Mouse (Mus musculus) macrophage (primary cell): Measurements from ENCODE around the gene Grn. TPM values are rescaled to one million over a fixed set of nuclear protein-coding genes. Genes with fewer than 3 reads are reported as not detected.

Experiments used
- H3K27ac ChIP-seq: fragments of 350-480 bp; formaldehyde crosslinking; 2 replicates; pipeline ENCODE4 v1.9.0; 2021
- H3K36me3 ChIP-seq: fragments of 350-480 bp; formaldehyde crosslinking; 2 replicates; pipeline ENCODE4 v1.9.0; 2021; ENCODE audit errors: inconsistent target
- H3K4me3 ChIP-seq: fragments of 350-480 bp; formaldehyde crosslinking; 2 replicates; pipeline ENCODE4 v1.9.0; 2021; ENCODE audit errors: inconsistent target
- H3K79me2 ChIP-seq: fragments of 350-480 bp; formaldehyde crosslinking; 2 replicates; pipeline ENCODE4 v1.9.0; 2021; ENCODE audit errors: inconsistent target
- WGBS: methylation state at CpG from one replicate; pipeline ENCODE4 v1.1.7; 2026; ENCODE audit warnings: inconsistent platforms; ENCODE audit not compliant: missing documents; 5-methylcytosine and 5-hydroxymethylcytosine counted together
- polyA plus RNA-seq: library from polyadenylated mRNA; stranded (reverse); fragments of 250-400 nt; gene quantifications from 3 replicates; pipeline ENCODE4 v1.2.4, GENCODE M21; 2018; ENCODE audit warnings: inconsistent platforms

Grn gene
- polyA plus RNA-seq, 1 experiment from 2014 or later: 2,461 TPM

DNA sequence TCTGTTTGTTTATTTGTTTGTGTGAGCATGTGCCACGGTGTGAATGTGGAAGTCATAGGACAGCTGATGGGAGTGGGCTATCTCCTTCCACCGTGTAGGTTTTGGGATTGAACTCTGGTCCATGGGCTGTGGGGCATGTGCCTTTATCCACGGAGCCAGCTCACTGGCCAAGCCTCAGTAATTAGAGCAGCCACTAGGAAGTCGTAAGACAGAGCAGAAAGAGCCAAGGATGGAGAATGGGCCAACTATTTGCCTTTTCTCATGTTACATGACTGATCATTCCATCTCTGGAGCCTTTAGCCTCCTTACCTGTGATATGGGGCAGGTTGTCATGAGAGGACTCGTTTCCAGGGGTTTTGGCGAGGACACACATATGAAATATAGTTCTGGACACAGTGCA is 33.9 kb upstream of the Grn start:
- Histone ChIP-seq H3K4me3 (no peak overlapping the region), H3K36me3 (no peaks in the 10 kb centered on the region), H3K27ac (no peak overlapping the region), H3K79me2 (no peaks in the 10 kb centered on the region)
- WGBS: 75% methylated on average over 6 of the region's 6 CpGs

DNA sequence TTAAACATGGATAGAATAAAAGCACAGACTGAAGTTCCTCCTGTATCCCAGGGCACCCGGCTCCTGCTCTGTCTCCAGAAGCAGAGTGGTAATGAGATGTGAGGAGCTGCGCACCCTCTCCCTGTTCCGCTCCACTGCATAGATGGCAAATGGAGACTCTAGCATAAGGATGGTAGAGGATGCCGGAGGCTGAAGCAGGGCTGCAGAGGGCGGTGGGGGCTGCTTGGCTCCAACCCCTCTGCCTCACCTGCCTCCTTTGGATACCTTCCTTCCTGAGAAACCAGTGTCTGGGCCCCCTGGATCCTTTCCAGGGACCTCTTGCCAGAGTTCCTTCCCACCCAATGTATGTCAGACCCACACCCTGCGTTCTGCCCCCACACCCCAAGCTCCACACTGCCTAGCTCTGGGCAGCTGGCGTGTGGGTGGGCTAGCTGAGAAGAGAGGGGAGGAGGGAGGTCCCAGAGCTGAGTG is 33.4 kb upstream of the Grn start:
- Histone ChIP-seq H3K36me3 (no peaks in the 10 kb centered on the region), H3K27ac (no peak overlapping the region), H3K4me3 (no peak overlapping the region), H3K79me2 (no peaks in the 10 kb centered on the region)
- 91% methylated on average over 7 of the region's 7 CpGs for WGBS

DNA sequence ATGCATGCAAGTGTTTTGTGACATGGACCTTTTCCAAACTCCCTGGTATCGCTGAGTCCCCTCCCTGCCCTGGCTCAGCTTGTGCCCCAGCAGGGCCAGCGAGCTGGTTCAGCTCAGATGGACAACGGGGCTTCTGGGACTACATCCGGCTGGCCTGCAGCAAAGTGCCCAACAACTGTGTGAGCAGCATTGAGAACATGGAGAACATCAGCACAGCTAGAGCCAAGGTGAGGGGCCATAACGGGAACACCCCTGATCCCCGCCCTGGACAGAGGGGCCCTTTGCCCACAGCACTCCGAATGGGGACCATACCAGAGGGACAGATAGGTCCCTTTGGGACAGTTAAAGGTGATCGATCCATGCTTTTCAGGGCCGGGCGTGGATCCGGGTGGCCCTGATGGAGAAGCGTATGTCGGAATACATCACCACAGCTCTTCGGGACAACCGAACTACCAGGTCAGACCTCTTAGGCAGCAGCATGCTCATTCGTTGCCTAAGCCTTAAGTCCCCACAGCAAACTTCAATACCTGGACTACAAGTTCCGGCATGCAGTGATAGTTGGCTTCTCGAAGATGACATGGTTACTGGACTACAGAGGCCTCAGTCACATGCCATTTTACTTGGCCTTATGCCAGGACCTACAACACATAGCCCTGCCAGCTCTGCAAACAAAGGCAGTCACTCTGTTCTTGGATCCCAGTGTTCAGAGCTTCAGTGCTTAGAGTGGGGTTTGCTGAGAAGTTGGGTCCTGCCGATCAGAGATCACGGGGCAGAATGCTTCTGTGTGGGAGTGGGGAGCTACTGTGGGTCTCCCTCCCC is 31.9 kb upstream of the Grn start:
- H3K36me3 ChIP-seq: peaks cover 9% of the 10 kb centered on the region
- H3K4me3 ChIP-seq: no peak overlapping the region
- no peak overlapping the region for H3K27ac ChIP-seq
- 89% methylated on average over 20 of the region's 20 CpGs for WGBS
- H3K79me2 ChIP-seq: no peaks in the 10 kb centered on the region

DNA sequence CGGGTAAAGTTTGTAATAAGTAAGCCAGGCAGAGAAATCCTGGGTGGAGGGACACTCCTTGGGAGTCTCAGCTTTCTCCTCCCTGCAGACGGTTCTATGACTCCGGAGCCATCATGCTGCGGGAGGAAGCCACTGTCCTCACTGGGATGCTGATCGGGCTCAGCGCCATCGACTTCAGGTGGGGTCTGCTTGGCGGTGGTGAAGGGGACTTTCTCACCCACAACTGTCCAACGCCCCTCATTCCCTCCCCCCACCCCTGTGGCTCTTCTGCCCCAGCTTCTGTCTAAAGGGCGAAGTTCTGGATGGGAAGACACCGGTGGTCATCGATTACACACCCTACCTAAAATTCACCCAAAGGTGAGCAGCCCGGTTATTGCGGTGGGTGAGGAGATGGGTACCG is 31.0 kb upstream of the Grn start:
- Histone ChIP-seq H3K36me3 (peaks cover 18% of the 10 kb centered on the region), H3K79me2 (no peaks in the 10 kb centered on the region), H3K27ac (no peak overlapping the region), H3K4me3 (no peak overlapping the region)
- 39% methylated on average over 10 of the region's 15 CpGs for WGBS

DNA sequence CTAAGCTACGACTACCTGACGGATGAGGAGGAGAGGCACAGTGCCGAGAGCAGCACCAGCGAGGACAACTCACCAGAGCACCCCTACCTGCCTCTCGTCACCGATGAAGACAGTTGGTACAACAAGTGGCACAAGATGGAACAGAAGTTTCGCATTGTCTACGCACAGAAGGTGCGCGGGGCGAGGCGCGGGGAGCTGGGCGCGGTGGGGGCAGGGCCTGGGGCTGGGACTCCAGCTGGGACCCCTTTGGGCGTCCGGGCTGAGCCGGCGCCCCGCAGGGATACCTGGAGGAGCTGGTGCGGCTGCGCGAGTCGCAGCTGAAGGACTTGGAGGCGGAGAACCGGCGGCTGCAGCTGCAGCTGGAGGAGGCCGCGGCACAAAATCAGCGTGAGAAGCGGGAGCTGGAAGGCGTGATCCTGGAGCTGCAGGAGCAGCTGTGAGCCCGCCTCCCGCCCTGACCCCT is 30.5 kb upstream of the Grn start:
- Histone ChIP-seq H3K36me3 (peaks cover 24% of the 10 kb centered on the region), H3K4me3 (no peak overlapping the region), H3K27ac (no peak overlapping the region), H3K79me2 (no peaks in the 10 kb centered on the region)
- WGBS: 15% methylated on average over 33 of the region's 34 CpGs

DNA sequence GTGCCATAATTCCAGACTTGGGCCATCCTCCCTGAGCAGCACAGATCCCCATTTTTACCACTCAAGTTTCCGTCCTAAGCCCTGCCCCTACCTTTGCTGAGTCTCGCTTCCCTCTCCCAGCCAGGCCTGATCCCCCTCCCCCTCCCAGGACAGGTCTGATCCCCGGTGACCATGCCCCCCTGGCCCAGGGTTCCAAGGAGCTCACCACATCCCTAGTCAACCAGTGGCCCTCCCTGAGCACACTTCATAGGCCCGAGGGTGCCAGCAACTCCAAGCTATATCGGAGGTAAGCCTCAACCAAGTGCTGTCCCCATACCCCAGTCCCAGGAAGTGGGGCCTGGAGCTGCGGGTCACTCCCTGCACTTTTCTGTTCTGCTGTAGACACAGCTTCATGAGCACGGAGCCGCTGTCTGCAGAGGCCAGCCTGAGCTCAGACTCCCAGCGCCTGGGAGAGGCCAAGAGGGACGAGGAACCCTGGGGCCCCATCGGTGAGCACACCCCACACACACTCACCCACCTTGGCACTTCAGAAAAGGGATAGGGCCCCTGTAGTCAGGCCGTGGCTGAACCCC is 29.5 kb upstream of the Grn start:
- Histone ChIP-seq H3K4me3 (no peak overlapping the region), H3K36me3 (peaks cover 28% of the 10 kb centered on the region), H3K27ac (no peak overlapping the region), H3K79me2 (peaks cover 2% of the 10 kb centered on the region; the same call in 1 of the 2 replicates)
- 46% methylated on average over 12 of the region's 12 CpGs for WGBS

DNA sequence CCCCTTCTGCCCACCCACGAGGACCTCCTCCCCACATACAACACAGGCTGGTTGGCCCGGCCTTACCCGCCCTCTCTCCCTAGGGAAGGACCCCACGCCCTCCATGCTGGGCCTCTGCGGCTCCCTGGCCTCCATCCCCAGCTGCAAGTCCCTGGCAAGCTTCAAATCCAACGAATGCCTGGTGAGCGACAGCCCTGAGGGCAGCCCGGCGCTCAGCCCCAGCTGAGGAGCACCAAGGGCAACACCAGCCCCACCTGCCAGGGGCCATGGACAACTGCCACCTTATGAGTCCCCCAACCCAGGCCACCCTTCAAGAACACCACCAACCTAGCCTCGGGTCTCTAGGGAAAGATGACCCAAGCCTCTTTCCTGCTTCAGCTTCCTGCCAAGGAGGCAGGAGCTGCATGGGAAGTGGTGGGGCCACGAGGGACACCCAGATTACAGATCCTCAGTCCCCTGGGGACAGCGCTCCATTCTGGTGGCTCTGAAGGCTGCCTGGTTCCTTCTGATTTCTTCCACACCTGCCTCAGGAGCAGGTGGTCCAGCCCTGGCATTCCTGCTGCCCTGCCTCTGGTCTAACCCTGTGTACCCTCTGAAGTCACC is 28.1 kb upstream of the Grn start:
- H3K79me2 ChIP-seq: peaks cover 16% of the 10 kb centered on the region
- 74% methylated on average over 12 of the region's 12 CpGs for WGBS
- no peak overlapping the region for H3K4me3 ChIP-seq
- H3K27ac ChIP-seq: no peak overlapping the region
- peaks cover 28% of the 10 kb centered on the region for H3K36me3 ChIP-seq

DNA sequence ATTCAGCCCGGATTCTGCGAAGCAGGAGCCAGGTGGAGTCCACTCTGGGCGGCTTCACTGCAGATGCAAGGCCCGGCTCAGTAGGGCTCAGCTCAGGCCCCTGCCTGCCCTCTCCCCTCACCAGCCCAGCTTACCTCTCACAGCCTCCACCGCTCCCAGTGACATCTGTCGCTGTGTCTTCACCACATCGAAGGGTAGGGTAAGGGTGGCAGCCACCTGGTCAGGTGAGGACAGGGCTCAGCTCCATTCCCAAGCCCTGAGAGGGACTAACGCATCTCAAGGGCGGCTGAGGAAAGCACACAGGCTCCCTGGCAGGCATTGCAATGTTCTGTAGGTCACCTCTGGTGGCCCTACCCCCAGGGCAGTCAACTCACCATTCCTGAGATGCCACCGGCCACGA is 26.5 kb upstream of the Grn start:
- Histone ChIP-seq H3K36me3 (peaks cover 28% of the 10 kb centered on the region), H3K79me2 (peaks cover 17% of the 10 kb centered on the region), H3K27ac (no peak overlapping the region), H3K4me3 (no peak overlapping the region)
- 99% methylated on average over 10 of the region's 11 CpGs for WGBS

DNA sequence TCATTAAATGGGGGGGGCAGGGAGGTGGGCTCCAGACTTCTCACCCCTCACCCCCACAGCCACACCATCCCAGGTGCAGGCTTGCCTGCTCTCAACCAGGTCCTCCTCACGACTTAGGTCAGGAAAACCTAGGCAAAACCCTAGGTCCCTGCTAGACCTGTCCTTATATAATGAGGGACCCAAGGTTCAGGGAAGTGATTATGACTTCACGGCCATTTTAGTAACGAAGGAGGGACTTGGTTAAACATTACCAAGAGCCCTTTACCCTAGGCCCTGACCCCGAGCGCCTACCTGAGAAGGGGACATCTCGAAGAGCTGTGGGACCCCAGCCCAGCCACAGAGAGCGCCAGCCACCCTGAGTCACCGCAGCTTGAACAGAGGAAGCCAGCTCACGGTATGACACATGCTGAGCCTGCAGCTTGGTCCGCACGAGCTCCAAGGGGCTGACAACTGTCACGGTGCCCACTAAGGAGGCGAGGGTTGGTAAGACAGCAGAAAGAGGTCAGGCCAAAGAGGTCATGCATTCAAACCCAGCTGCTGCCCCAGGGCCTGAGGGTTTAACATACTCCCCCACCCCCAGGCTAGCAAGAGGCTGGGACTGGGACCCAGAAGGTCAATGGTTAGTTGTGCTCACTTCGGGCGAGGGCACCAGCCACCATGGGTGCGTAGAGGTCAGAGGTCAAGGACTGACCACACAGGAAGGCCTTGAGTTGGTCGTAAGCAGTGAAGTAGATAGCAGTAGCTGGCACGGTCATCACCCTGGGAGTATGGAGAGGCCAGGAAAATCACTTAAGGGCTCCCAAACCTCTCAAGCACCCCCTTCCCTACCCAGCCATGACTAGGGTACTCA is 25.7 kb upstream of the Grn start:
- Histone ChIP-seq H3K27ac (no peak overlapping the region), H3K36me3 (peaks cover 28% of the 10 kb centered on the region), H3K4me3 (no peak overlapping the region), H3K79me2 (peaks cover 17% of the 10 kb centered on the region)
- 96% methylated on average over 17 of the region's 18 CpGs for WGBS

DNA sequence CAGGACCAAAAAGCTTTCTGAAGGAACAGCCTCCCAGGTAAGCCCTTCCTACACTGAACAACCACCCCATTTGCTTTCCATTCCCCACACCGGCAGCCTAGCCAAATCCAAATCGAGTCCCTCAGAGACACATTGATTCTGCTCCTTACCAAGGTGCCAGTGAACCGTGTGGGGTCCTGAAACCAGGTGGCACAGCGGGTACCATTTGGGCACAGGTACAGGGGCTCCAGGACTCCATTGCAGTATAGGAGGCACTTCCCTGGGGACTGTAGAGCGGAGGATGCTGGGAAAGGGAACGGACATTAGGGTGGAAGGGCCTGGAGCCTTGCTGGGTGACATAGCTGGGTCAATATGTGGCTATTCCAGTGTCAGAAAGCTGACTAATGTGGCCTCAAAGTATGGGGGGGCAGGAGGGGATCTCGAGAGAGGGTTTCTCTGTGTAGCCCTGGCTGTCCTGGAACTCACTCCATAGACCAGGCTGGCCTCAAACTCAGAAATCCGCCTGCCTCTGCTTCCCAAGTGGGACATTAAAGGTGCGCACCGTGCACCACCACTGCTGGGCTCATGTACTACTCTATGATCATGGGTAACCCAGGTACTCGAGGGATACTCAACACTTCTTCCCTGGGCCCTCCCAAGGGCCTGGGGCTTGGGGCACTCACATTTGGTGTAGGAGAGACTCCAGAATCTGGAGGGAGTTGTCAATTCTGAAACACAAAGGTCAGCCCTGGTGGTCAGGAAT is 24.4 kb upstream of the Grn start:
- Histone ChIP-seq H3K79me2 (peaks cover 17% of the 10 kb centered on the region), H3K36me3 (peaks cover 28% of the 10 kb centered on the region), H3K4me3 (no peak overlapping the region), H3K27ac (no peak overlapping the region)
- 92% methylated on average over 11 of the region's 11 CpGs for WGBS

DNA sequence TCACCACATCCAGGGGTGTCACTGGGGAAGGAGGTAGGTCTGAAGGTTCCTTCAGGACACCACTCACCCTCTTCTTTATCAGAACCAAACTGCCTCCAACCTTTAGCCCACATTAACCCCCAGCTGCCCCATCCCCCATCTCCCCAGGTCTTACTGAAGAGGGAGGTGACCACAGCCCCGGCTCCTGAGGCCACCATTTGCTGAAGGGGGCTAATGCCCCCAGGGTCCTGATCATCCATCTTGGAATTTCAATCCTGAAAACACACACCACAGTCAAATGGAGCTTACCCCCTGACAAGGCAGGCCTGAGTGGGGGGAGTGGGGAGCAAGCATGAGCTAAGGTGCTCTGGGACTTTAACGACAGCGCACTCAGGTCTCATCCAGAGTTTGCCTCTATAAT is 23.7 kb upstream of the Grn start:
- H3K36me3 ChIP-seq: peaks cover 28% of the 10 kb centered on the region
- peaks cover 17% of the 10 kb centered on the region for H3K79me2 ChIP-seq
- peak overlapping the region; percentile 71 for H3K27ac ChIP-seq
- 43% methylated on average over 3 of the region's 3 CpGs for WGBS
- peak overlapping the region; percentile 87 for H3K4me3 ChIP-seq

DNA sequence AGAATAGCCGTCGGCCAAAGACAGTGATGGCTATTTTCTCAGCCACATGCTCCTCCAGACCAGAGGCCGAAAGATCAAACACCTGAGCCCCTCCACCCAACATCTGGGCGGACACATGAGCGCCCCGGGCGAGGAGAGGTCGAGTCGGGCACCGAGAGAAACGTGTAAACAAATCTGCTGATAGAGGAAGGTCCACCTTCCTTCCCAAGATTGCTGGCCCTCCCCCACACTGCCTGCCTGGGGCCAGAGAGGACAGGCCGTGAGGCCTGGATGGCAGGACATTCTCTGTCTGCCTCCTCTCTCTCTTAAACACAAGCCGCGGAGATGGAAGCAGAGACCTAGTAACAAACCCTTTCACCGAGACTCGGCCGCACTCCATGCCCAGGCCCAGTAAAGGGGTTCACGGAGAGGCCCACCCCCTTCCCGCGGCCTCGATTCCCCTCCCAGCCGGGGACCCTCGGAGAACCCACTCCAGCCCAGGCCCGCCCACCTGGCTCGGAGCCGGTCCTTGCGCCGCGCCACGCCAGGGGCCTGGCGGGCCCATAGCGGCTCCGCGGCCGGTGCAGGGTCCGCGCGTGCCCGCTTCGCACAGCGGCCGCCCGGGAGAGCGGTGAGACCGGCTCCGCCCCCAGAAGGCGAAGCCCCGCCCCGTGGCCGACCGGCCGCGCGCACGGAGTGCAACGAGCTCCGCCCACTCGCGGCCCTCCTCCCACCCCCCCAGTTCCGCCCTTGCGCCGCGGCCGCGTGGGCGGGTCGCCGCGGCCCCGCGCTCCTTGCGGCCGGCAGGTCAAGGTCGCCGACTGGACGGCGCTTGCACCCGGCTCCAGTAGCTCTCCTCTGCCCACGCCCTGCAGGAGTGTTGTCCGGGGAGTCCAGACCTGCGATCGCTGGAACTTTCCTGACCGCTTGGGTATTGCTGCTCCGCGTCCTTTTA is 22.9 kb upstream of the Grn start:
- Histone ChIP-seq H3K27ac (peak overlapping the region; percentile 82), H3K36me3 (peaks cover 28% of the 10 kb centered on the region), H3K4me3 (peak overlapping the region; percentile 87), H3K79me2 (peaks cover 17% of the 10 kb centered on the region)
- WGBS: under 1% methylated on average over 72 of the region's 85 CpGs

DNA sequence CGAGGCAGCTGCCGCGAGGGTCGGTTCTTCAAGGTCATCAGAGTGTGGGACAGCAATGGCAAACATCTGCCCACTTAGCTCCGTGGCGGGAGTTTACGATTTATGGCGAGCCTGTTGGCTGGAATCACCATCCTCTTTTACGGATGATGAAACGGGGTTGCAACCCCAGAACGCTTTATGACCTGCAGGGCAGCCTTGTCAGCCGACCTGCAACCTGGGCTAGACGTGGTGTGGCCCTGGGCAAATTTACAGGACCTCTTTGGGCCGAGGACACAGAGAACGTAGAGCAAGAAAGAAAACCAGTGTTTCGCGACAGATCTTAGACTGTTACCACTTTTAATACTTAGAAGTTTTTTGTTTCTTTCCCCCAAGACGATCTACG is 22.3 kb upstream of the Grn start, which contains the start of gene Slc25a39:
Slc25a39 (minus strand) TSS at position 113 of the 382 bp plus-strand sequence.
- Histone ChIP-seq H3K4me3 (peak within 1 kb of the TSS; percentile 87), H3K27ac (peak within 1 kb of the TSS; percentile 88), H3K36me3 (peaks cover 22% of the 10 kb centered on the region), H3K79me2 (peaks cover 17% of the 10 kb centered on the region)
- WGBS: 0% methylated on average over 18 of the region's 19 CpGs
